Mouse (Mus musculus) embryonic stem cell, embryonic (primary cell): ENCODE results near the gene Ccdc69.

Source experiments
- CTCF ChIA-PET, 4 experiments: fragments of 300-600 bp in 2 of 4; fragments of 350-600 bp in 2 of 4; sonication (Branson Sonifier 250); formaldehyde crosslinking; loops; one replicate each; lab custom pipeline; 2022; ENCODE audit warnings: inconsistent platforms in 2 of 4; lab: Charles Lee
- POLR2A ChIA-PET, 4 experiments: fragments of 300-600 bp in 2 of 4; fragments of 350-600 bp in 2 of 4; sonication (Branson Sonifier 250); formaldehyde crosslinking; loops; one replicate each; lab custom pipeline; 2022; ENCODE audit warnings: antibody characterized with exemption in 4 of 4, inconsistent platforms in 1 of 4; lab: Charles Lee

The Ccdc69 gene

GRCm38 (mm10) chr11:55015831-55016241, 62.1 kb downstream of the Ccdc69 start:
- POLR2A ChIA-PET, result interaction anchor here in 3 of 4 experiments (0.6 to 2.0 kb wide), 8 partner anchors 8 to 112 kb away, joined by 3 to 7 read pairs (median 4); partner anchors contain the start of gene Gm2a (in 1 of the 3)

GRCm38 (mm10) chr11:55015264-55015663, 62.7 kb downstream of the Ccdc69 start:
- POLR2A ChIA-PET, result interaction anchor here in 3 of 4 experiments (0.6 to 1.8 kb wide), 8 partner anchors 8 to 112 kb away, joined by 3 to 6 read pairs (median 4); partner anchors contain the start of gene Gm2a (in 1 of the 3)

More at GRCm38 (mm10) chr11:55015831-55016241, 62.1 kb downstream of the Ccdc69 start:
- CTCF ChIA-PET, result no interaction called here

DNA sequence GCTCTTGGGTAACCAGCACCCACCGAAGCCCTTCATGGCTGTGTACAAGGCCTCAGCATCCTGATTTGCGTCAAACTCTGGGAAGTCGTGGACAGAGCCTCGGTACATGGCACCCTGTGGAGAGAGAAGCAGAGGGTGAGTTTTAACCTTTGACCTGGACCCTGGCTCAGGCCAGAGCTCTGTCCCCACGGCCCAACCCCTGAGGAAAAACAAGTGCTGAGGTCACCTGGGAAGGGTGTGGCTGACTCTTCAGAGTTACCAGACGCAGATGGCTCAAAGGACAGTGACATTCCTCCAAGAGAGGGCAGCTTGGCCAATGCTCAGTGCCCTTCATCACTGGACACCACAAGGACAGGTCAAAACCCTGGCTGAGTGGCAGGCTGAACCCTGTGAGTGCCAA, 64.1 kb downstream of the Ccdc69 start:
- POLR2A ChIA-PET, result interaction anchor here in 2 of 4 experiments (0.9 to 4.3 kb wide), 15 partner anchors 9 to 141 kb away, joined by 3 to 29 read pairs (median 5); no protein-coding TSS in a partner anchor

More at GRCm38 (mm10) chr11:55015264-55015663, 62.7 kb downstream of the Ccdc69 start:
- CTCF ChIA-PET, result interaction anchor here in 2 of 4 experiments (0.6 to 0.9 kb wide), 2 partner anchors 29 to 40 kb away, joined by 3 to 4 read pairs; no protein-coding TSS in a partner anchor

GRCm38 (mm10) chr11:55012551-55013521, 65.1 kb downstream of the Ccdc69 start:
- POLR2A ChIA-PET, result interaction anchor here (0.5 to 4.3 kb wide), 29 partner anchors 8 to 360 kb away, joined by 3 to 29 read pairs (median 3); partner anchors contain the start of gene Anxa6 (in 1 of the 4)

More for the DNA sequence above, 64.1 kb downstream of the Ccdc69 start:
- CTCF ChIA-PET, result interaction anchor here in 3 of 4 experiments (0.5 to 2.2 kb wide), 16 partner anchors 8 to 181 kb away, joined by 3 to 15 read pairs (median 4); no protein-coding TSS in a partner anchor

DNA sequence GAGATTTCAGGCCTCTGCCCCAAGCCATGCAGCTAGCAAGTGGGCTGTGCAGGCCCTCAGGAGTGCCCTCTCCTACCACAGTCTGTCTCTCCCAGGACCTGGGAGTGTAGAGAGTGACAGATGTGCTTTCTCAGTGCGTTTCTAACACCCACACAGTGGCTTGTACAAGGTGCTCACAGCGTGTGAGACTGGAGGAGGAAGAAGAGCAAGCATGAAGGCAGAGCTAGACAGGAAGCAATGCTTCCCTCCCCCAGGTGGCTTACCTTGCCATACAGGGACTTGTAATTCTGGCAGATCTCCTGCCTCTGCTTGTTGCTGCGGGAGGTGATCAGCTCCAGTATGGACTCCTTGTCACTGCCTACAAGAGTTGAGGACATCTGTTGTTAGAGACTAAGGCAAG, 66.5 kb downstream of the Ccdc69 start:
- POLR2A ChIA-PET, result interaction anchor here in 2 of 4 experiments (1.8 to 4.3 kb wide), 4 partner anchors 11 to 83 kb away, joined by 4 to 29 read pairs (median 18); no protein-coding TSS in a partner anchor
- CTCF ChIA-PET, result interaction anchor here in 2 of 4 experiments (1.0 to 2.1 kb wide), 3 partner anchors 13 to 24 kb away, joined by 3 to 10 read pairs (median 4); no protein-coding TSS in a partner anchor

More at GRCm38 (mm10) chr11:55012551-55013521, 65.1 kb downstream of the Ccdc69 start:
- CTCF ChIA-PET, result interaction anchor here (0.5 to 2.2 kb wide), 27 partner anchors 9 to 182 kb away, joined by 3 to 15 read pairs (median 4); no protein-coding TSS in a partner anchor

GRCm38 (mm10) chr11:55008230-55008629, 69.7 kb downstream of the Ccdc69 start:
- POLR2A ChIA-PET, result no interaction called here

DNA sequence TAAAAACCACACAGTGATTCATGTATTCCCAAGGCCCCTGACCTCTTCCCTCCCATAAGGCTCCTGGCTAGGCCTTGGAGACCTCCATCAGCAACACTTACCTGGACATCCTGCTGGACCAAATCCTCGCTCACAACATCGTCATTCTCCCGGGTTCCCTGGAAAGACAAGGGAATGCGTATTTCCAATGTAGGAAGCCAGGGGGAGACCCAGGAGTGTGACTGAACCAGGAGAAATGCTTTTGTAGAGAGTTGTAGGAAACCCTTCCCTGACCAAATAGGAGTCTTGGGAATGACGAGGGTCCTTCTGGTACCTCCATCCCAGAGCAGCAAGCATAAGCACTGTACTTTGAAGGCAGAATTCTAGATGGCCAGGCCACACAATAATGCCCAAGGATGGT, 72.2 kb downstream of the Ccdc69 start:
- CTCF ChIA-PET, result no interaction called here
- POLR2A ChIA-PET, result interaction anchor here in 3 of 4 experiments (0.7 to 1.5 kb wide), 8 partner anchors 10 to 218 kb away, joined by 3 to 5 read pairs (median 3); partner anchors contain the start of genes Cdc42se2 (in 1 of the 3) and Gm2a (in 1 of the 3)

More at GRCm38 (mm10) chr11:55008230-55008629, 69.7 kb downstream of the Ccdc69 start:
- CTCF ChIA-PET, result no interaction called here

- POLR2A ChIA-PET, result interaction anchor here in 2 of 4 experiments (0.6 to 0.7 kb wide), 3 partner anchors 16 to 419 kb away, joined by 3 read pairs; no protein-coding TSS in a partner anchor
- CTCF ChIA-PET, result no interaction called here
These were observed 72.9 kb downstream of the Ccdc69 start for GRCm38 (mm10) chr11:55004970-55005502.
